Mouse (Mus musculus) embryonic fibroblast, embryonic 13.5 days (primary cell): ENCODE results near the gene Hspb1.

Experiments used
- CTCF ChIP-seq: IDR thresholded peaks from 2 replicates; pipeline ENCODE4 v1.5.1; 2011; ENCODE audit warnings: mild to moderate bottlenecking, control low read depth, low read length, moderate library complexity, borderline replicate concordance; ENCODE audit not compliant: insufficient read depth
- POLR2A ChIP-seq: IDR thresholded peaks from 2 replicates; pipeline ENCODE4 v1.6.1; 2011; ENCODE audit warnings: low read depth, mild to moderate bottlenecking, control low read depth, low read length, moderate library complexity

- no peak for TF ChIP-seq POLR2A
- TF ChIP-seq CTCF: no peak
These were observed 17.2 kb upstream of the Hspb1 start for GRCm38 (mm10) chr5:135870505-135870904.
